Mouse (Mus musculus): ENCODE data around the gene Ccdc182. TPM values are rescaled to one million over a fixed set of nuclear protein-coding genes. Genes with fewer than 3 reads are reported as not detected.

Gene Ccdc182
- 0.52 TPM for polyA plus RNA-seq (2014; fragmentation: Illumina TruSeq; extraction: RNeasy Lipid Tissue Mini Kit (QIAGEN cat#74804); ENCODE audit: low read depth, low replicate concordance)

DNA sequence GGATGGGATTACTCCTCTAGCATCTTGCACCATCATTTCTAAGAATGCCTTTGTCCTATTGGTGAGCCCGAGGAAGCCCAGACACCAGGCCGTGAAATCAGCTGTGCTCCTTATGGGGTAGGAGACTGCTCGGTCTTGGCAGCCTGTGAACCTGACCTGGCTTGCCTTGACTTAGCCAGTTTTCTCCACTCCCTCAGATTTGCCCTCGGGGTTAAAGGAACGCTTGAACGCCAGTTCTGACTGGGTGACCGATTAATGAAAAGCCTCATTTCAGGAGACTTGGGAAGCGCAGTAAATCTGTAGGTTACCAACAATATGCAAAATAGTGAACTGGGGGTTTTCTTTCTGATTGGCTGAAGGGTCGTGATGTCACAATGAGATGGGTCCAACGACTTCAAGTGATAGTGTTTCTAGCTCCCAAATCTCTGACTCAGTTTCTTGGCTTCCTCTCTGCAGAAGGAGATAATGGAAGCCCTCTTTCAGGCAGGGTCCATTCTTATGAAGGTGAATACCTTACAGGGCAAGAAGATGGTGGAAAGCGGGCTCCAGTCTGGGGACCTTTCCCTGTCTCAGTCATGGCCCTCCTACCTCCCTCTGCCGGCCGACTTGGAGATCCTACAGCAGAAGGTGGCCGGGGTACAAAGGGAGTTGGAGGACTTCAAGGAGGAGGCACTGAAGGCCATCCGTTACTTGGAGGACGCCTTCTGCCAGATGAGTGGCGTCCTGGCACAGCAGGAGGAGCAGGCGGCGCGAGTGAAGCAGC, at the start of gene Ccdc182:
Ccdc182 (plus strand) TSS at position 428 of the 763 bp plus-strand sequence.

Other genes starting within 250 kb of the Ccdc182 start
- 244 TPM for gene Srsf1, start 246.7 kb upstream of the Ccdc182 start, polyA plus RNA-seq (2014; fragmentation: Illumina TruSeq; extraction: RNeasy Lipid Tissue Mini Kit (QIAGEN cat#74804); ENCODE audit: low read depth, low replicate concordance)
- gene Vezf1, start 225.8 kb upstream of the Ccdc182 start, polyA plus RNA-seq (2014; fragmentation: Illumina TruSeq; extraction: RNeasy Lipid Tissue Mini Kit (QIAGEN cat#74804); ENCODE audit: low read depth, low replicate concordance): 32.7 TPM
- 54.7 TPM for gene Cuedc1, start 196.0 kb upstream of the Ccdc182 start, polyA plus RNA-seq (2014; fragmentation: Illumina TruSeq; extraction: RNeasy Lipid Tissue Mini Kit (QIAGEN cat#74804); ENCODE audit: low read depth, low replicate concordance)
- 65.5 TPM for gene Mrps23, start 89.7 kb upstream of the Ccdc182 start, polyA plus RNA-seq (2014; fragmentation: Illumina TruSeq; extraction: RNeasy Lipid Tissue Mini Kit (QIAGEN cat#74804); ENCODE audit: low read depth, low replicate concordance)